Mouse (Mus musculus): ENCODE results near the gene Myrip. TPM values are rescaled to one million over a fixed set of nuclear protein-coding genes. Genes with fewer than 3 reads are reported as not detected.

Gene Myrip
- total and polyA plus RNA-seq, 3 experiments = 0.03 TPM; not detected in 2

GRCm38 (mm10) chr9:120449696-120450329 is 148.5 kb downstream of the Myrip start:
- TF ChIP-seq GATA1 (IDR thresholded peaks at IDR 0.05; ENCODE audit: low read depth, low read length) (no peak), TBP (IDR thresholded peaks at IDR 0.05; ENCODE audit: low read depth, low read length) (no peak), RAD21 (IDR thresholded peaks at IDR 0.05; ENCODE audit: low read depth, low read length) (no peak), HCFC1 (IDR thresholded peaks at IDR 0.05; ENCODE audit: low read depth, low read length) (no peak), POLR2A (IDR thresholded peaks at IDR 0.05; ENCODE audit: control insufficient read depth in 1 of 2, insufficient read depth in 1 of 2, low read depth in 1 of 2, low read length in 2 of 2, poor library complexity in 1 of 2) (no peak), KAT2A (conservative IDR thresholded peaks at IDR 0.05; ENCODE audit: low read depth, low read length) (no peak), MXI1 (IDR thresholded peaks at IDR 0.05; ENCODE audit: low read depth, low read length) (no peak), ZC3H11A (IDR thresholded peaks at IDR 0.05; ENCODE audit: low read depth, low read length) (no peak), CHD2 (IDR thresholded peaks at IDR 0.05; ENCODE audit: low read length) (no peak)
- no peaks in the 10 kb centered on the region for H3K79me2 ChIP-seq (ENCODE audit: control insufficient read depth, insufficient read depth, low read length, poor library complexity)
- no peaks in the 10 kb centered on the region for H3K9me3 ChIP-seq (replicated peaks; ENCODE audit: insufficient read depth, low read length)
- DNase-seq (ENCODE audit: low read depth, low spot score) = no peak
- H3K27me3 ChIP-seq (ENCODE audit: control insufficient read depth in 1 of 2, insufficient read depth in 2 of 2, low read length in 2 of 2) = peaks cover 0 to 2% of the 10 kb centered on the region in 2 experiments; a peak in 1 of 4 replicates
- no peak overlapping the region for H3K4me3 ChIP-seq (ENCODE audit: control insufficient read depth in 1 of 2, insufficient read depth in 1 of 2, low read depth in 2 of 2, low read length in 2 of 2)
- no peak overlapping the region for H3K9ac ChIP-seq (ENCODE audit: control insufficient read depth, low read depth, low read length, poor library complexity, severe bottlenecking)
- no peaks in the 10 kb centered on the region for H3K36me3 ChIP-seq (ENCODE audit: control insufficient read depth in 1 of 2, insufficient read depth in 2 of 2, low read length in 2 of 2)
- no peak overlapping the region for H3K27ac ChIP-seq (ENCODE audit: control insufficient read depth, low read depth, low read length)
- no peaks in the 10 kb centered on the region for H3K4me1 ChIP-seq (ENCODE audit: control insufficient read depth in 1 of 2, insufficient read depth in 2 of 2, low read length in 2 of 2)

DNA sequence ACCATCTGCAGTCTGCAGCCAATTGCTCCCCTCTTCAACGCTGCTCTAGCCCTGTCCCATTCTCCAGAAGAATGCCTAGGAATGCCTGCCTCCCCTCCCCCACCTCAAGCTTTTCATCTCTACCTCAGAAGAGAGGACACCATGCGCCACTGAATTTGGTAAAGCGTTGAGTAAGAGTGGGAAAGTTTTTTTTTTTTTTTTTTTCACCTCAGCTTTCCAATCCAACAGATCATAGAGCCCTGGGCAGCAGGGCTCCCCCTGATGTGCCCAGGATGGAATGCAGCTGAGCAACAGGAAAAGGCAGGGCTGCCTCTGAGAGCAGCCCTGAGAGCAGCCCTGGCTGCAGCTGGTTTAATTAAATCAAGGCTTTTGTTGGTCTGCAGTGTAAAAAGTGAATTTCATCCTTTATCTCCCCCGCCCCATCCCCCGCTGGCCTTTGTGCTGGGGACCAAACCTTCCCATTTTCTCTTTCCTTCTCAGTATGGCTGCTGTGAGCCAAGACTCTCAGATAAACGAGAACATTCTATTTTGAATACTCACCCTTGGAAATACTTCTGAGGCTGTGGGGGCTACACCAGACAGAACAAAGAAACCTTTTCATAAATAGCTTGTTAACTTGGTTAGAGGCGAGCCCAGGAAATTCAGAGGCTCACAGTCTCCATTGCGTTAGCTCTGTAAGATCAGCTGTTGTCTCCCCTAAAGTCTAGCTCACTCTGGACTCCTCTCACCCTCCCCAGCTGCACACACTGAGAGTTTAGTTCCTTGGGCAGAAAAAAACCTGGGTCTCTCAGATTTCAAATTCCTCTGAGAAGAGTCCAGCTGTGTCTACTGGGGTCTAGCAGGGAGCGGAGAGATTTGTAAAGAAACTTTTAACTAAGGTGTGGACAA is 154.7 kb downstream of the Myrip start:
- Histone ChIP-seq H3K36me3 (ENCODE audit: control insufficient read depth in 1 of 2, insufficient read depth in 2 of 2, low read length in 2 of 2) (peaks cover 0 to 3% of the 10 kb centered on the region in 2 experiments; a peak in 2 of 4 replicates), H3K27me3 (ENCODE audit: control insufficient read depth in 1 of 2, insufficient read depth in 2 of 2, low read length in 2 of 2) (no peaks in the 10 kb centered on the region), H3K4me1 (ENCODE audit: control insufficient read depth in 1 of 2, insufficient read depth in 2 of 2, low read length in 2 of 2) (peaks cover 0 to 4% of the 10 kb centered on the region in 2 experiments; a peak in 2 of 4 replicates), H3K9ac (ENCODE audit: control insufficient read depth, low read depth, low read length, poor library complexity, severe bottlenecking) (no peak overlapping the region), H3K79me2 (ENCODE audit: control insufficient read depth, insufficient read depth, low read length, poor library complexity) (no peaks in the 10 kb centered on the region), H3K27ac (ENCODE audit: control insufficient read depth, low read depth, low read length) (no peak overlapping the region), H3K9me3 (replicated peaks; ENCODE audit: insufficient read depth, low read length) (no peaks in the 10 kb centered on the region), H3K4me3 (ENCODE audit: control insufficient read depth in 1 of 2, insufficient read depth in 1 of 2, low read depth in 2 of 2, low read length in 2 of 2) (no peak overlapping the region)
- DNase-seq (ENCODE audit: low read depth, low spot score) = no peak
- TF ChIP-seq GATA1 (IDR thresholded peaks at IDR 0.05; ENCODE audit: low read depth, low read length) (no peak), ETS1 (IDR thresholded peaks at IDR 0.05; ENCODE audit: low read depth, low read length) (no peak), MAX (IDR thresholded peaks at IDR 0.05; ENCODE audit: low read length) (no peak), GABPA (IDR thresholded peaks at IDR 0.05; ENCODE audit: low read depth, low read length) (no peak), TAL1 (IDR thresholded peaks at IDR 0.05; ENCODE audit: low read length) (no peak), MAFK (IDR thresholded peaks at IDR 0.05; ENCODE audit: borderline replicate concordance, low read depth, low read length) (no peak), RCOR1 (IDR thresholded peaks at IDR 0.05; ENCODE audit: low read depth, low read length) (no peak), MAZ (IDR thresholded peaks at IDR 0.05; ENCODE audit: low read depth, low read length) (no peak), MYC (IDR thresholded peaks at IDR 0.05; ENCODE audit: low read depth, low read length) (no peak), CHD1 (IDR thresholded peaks at IDR 0.05; ENCODE audit: low read depth, low read length) (no peak), ZC3H11A (IDR thresholded peaks at IDR 0.05; ENCODE audit: low read depth, low read length) (no peak), CTCF (IDR thresholded peaks at IDR 0.05 in 2 of 3, conservative IDR thresholded peaks at IDR 0.05 in 1 of 3; ENCODE audit: control insufficient read depth in 1 of 3, insufficient read depth in 1 of 3, low read depth in 2 of 3, low read length in 3 of 3, poor library complexity in 1 of 3, severe bottlenecking in 1 of 3) (no peak), ELF1 (IDR thresholded peaks at IDR 0.05; ENCODE audit: low read depth, low read length) (no peak), KAT2A (conservative IDR thresholded peaks at IDR 0.05; ENCODE audit: low read depth, low read length) (no peak), USF2 (IDR thresholded peaks at IDR 0.05; ENCODE audit: borderline replicate concordance in 1 of 2, insufficient read depth in 1 of 2, low read depth in 1 of 2, low read length in 2 of 2) (no peak), USF1 (IDR thresholded peaks at IDR 0.05; ENCODE audit: low read depth, low read length) (no peak), MXI1 (IDR thresholded peaks at IDR 0.05; ENCODE audit: low read depth, low read length) (no peak), EP300 (IDR thresholded peaks at IDR 0.05; ENCODE audit: low read depth in 1 of 2, low read length in 2 of 2) (no peak)

Measured in MEL (cell line).